Mouse (Mus musculus) megakaryocyte, embryonic 14.5 days (primary cell): ENCODE results near the gene Upp2. TPM values are rescaled to one million over a fixed set of nuclear protein-coding genes. Genes with fewer than 3 reads are reported as not detected.

Experiments used
- H3K27me3 ChIP-seq: replicated peaks from 2 replicates; pipeline ENCODE3; 2012; ENCODE audit warnings: inconsistent platforms
- H3K36me3 ChIP-seq: replicated peaks from 2 replicates; pipeline ENCODE3; 2012; ENCODE audit warnings: low read length, inconsistent platforms, mixed read lengths
- H3K4me1 ChIP-seq: 2 replicates; pipeline ENCODE4 v1.6.1; 2012; ENCODE audit warnings: inconsistent platforms
- H3K4me3 ChIP-seq: replicated peaks from 2 replicates; pipeline ENCODE3; 2012; ENCODE audit warnings: moderate library complexity, mild to moderate bottlenecking, inconsistent platforms
- H3K9me3 ChIP-seq: 2 replicates; pipeline ENCODE4 v1.6.1; 2012; ENCODE audit warnings: inconsistent platforms
- FLI1 ChIP-seq: IDR thresholded peaks from 2 replicates; pipeline ENCODE4 v1.6.1; 2012; ENCODE audit warnings: low read length, inconsistent platforms, mixed read lengths
- GATA1 ChIP-seq: IDR thresholded peaks from 3 replicates; pipeline ENCODE4 v1.6.1; 2012; ENCODE audit warnings: mixed read lengths, low read length, inconsistent platforms, borderline replicate concordance
- polyA plus RNA-seq: library from polyadenylated mRNA; stranded (reverse); fragments of >175 nt; gene quantifications from 2 replicates; pipeline ENCODE4 v1.2.3, GENCODE M21; 2012; ENCODE audit warnings: low replicate concordance; ENCODE audit not compliant: insufficient read depth

Gene Upp2
- polyA plus RNA-seq, 1 experiment, result not detected

- Histone ChIP-seq H3K4me3 (no peak overlapping the region), H3K36me3 (no peaks in the 10 kb centered on the region), H3K4me1 (no peaks in the 10 kb centered on the region), H3K27me3 (no peaks in the 10 kb centered on the region), H3K9me3 (peaks cover 10% of the 10 kb centered on the region; the same call in 1 of the 2 replicates)
- TF ChIP-seq GATA1 (no peak), FLI1 (no peak)
Observed at GRCm38 (mm10) chr2:58699931-58700330, 132.8 kb downstream of the Upp2 start.

GRCm38 (mm10) chr2:58700354-58700753, 133.3 kb downstream of the Upp2 start:
- Histone ChIP-seq H3K9me3 (peaks cover 10% of the 10 kb centered on the region; the same call in 1 of the 2 replicates), H3K4me1 (no peaks in the 10 kb centered on the region), H3K36me3 (no peaks in the 10 kb centered on the region), H3K27me3 (no peaks in the 10 kb centered on the region), H3K4me3 (no peak overlapping the region)
- no peak for TF ChIP-seq GATA1
- TF ChIP-seq FLI1, result no peak

DNA sequence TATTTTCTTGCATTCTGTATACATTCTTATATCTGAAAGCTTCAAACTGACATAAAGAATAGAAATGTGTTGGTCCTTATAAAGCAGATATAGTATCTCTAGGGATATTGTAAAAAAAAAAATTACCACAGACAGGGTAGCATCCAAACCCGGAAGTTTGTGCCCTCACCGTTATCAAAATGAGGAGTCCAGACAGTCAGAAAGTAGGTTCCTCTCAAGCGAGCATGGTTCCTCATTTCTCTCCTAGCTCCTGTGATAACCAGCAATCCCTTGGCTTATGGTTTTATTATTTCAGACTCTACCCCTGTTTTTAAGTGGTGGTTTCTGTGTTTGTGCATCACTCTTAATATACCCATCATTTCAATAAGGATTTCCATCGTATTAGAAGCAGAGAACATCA, 134.5 kb downstream of the Upp2 start:
- Histone ChIP-seq H3K4me1 (no peaks in the 10 kb centered on the region), H3K9me3 (peaks cover 10% of the 10 kb centered on the region; the same call in 1 of the 2 replicates), H3K27me3 (no peaks in the 10 kb centered on the region), H3K4me3 (no peak overlapping the region), H3K36me3 (no peaks in the 10 kb centered on the region)
- no peak for TF ChIP-seq FLI1
- TF ChIP-seq GATA1, result no peak

DNA sequence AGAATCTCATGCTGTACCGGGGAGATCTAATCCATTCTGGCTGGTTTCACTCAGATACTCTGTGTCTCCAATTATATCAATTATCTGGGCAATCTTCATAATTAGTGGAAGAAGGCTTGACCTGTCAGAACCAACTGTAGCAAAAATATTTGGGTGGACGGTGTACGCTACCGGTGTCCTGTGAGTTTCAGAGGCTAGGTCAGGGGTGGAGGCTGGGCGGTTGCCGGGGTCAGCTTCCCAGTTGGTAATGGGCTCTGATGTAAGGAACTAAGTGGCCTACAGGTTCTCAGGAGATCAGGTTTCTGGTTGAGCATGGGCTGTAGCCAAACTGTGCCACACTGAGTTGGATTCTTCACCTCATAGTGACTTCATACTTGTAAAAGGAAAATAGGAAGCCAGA, 136.1 kb downstream of the Upp2 start:
- TF ChIP-seq FLI1 (no peak), GATA1 (no peak)
- Histone ChIP-seq H3K9me3 (no peaks in the 10 kb centered on the region), H3K4me3 (no peak overlapping the region), H3K4me1 (no peaks in the 10 kb centered on the region), H3K27me3 (no peaks in the 10 kb centered on the region), H3K36me3 (no peaks in the 10 kb centered on the region)

- Histone ChIP-seq H3K4me3 (no peak overlapping the region), H3K9me3 (0 out of 2 replicates have a peak, but pooled peaks cover 2% of the 10 kb centered on the region), H3K4me1 (no peaks in the 10 kb centered on the region), H3K27me3 (no peaks in the 10 kb centered on the region), H3K36me3 (no peaks in the 10 kb centered on the region)
- no peak for TF ChIP-seq GATA1
- TF ChIP-seq FLI1, result no peak
Observed at GRCm38 (mm10) chr2:58703646-58704045, 136.5 kb downstream of the Upp2 start.

DNA sequence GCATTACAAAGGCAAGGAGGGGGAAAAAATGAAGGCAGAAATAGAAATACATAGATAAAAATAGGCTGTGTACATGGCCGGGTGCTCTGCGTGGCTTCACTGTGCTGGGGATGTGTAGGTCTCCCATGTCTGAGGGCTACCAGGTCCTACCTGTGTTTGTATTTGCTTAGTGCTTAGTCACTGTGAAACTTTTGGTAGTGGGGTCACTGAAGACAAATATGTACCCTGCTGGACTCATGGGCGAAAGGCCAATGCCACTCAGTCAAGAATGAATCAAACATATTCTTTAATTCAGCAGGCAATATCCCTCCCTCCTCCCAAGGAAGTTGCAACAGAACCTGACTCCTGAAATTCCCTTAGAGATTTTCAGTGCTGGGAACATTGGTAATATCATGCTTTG, 137.5 kb downstream of the Upp2 start:
- TF ChIP-seq GATA1 (no peak), FLI1 (no peak)
- 0 out of 2 replicates have a peak, but pooled peaks cover 5% of the 10 kb centered on the region for H3K9me3 ChIP-seq
- no peak overlapping the region for H3K4me3 ChIP-seq
- no peaks in the 10 kb centered on the region for H3K27me3 ChIP-seq
- no peaks in the 10 kb centered on the region for H3K4me1 ChIP-seq
- H3K36me3 ChIP-seq, result no peaks in the 10 kb centered on the region

DNA sequence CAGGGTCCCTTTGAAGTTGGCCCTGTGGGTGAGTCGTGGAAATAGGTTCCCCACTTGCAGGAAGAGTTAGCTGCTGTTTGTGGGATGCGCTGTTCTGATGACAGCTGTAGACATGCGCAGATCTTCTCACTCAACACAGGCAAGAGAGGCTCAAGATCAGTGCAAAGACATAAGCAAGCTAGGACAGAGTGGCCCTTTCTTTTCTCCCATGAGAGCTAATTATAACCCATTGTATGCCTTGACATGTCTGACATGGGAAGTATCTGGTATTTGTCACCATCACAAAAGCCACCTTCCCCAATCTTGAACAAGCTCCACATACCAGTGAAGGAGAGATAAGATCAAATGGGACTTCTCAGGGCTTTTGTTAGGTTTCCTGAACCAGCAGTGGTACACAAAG, 140.6 kb downstream of the Upp2 start:
- no peaks in the 10 kb centered on the region for H3K36me3 ChIP-seq
- no peaks in the 10 kb centered on the region for H3K4me1 ChIP-seq
- H3K27me3 ChIP-seq, result no peaks in the 10 kb centered on the region
- TF ChIP-seq GATA1, result no peak
- TF ChIP-seq FLI1, result no peak
- 0 out of 2 replicates have a peak, but pooled peaks cover 8% of the 10 kb centered on the region for H3K9me3 ChIP-seq
- H3K4me3 ChIP-seq, result no peak overlapping the region

DNA sequence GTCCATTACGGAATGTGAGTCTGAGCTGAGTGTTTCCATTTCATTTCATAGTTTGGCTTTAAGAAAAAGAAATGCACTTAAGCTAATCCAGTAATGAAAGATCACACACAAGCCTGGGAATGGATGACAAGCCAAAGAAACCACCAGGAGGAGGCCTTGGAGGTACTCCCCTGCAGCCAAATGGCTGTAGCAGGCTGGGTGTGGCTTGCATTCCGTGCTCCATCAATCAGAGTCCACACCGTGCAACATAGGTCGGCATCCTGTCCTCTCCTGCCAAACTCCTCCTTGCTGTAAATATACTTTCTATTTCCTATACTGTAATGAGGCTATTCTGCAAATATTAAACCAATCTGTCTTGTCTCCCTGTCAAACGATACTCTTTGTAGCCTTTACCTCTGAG, 143.1 kb downstream of the Upp2 start:
- H3K27me3 ChIP-seq, result no peaks in the 10 kb centered on the region
- 0 out of 2 replicates have a peak, but pooled peaks cover 16% of the 10 kb centered on the region for H3K9me3 ChIP-seq
- no peaks in the 10 kb centered on the region for H3K4me1 ChIP-seq
- H3K36me3 ChIP-seq, result no peaks in the 10 kb centered on the region
- no peak overlapping the region for H3K4me3 ChIP-seq
- TF ChIP-seq GATA1, result no peak
- no peak for TF ChIP-seq FLI1

GRCm38 (mm10) chr2:58711049-58711448, 144.0 kb downstream of the Upp2 start:
- TF ChIP-seq FLI1 (no peak), GATA1 (no peak)
- no peaks in the 10 kb centered on the region for H3K4me1 ChIP-seq
- no peak overlapping the region for H3K4me3 ChIP-seq
- no peaks in the 10 kb centered on the region for H3K36me3 ChIP-seq
- no peaks in the 10 kb centered on the region for H3K27me3 ChIP-seq
- H3K9me3 ChIP-seq, result 0 out of 2 replicates have a peak, but pooled peaks cover 16% of the 10 kb centered on the region

- Histone ChIP-seq H3K4me1 (no peaks in the 10 kb centered on the region), H3K27me3 (no peaks in the 10 kb centered on the region)
Observed at GRCm38 (mm10) chr2:58711491-58711890, 144.4 kb downstream of the Upp2 start.

DNA sequence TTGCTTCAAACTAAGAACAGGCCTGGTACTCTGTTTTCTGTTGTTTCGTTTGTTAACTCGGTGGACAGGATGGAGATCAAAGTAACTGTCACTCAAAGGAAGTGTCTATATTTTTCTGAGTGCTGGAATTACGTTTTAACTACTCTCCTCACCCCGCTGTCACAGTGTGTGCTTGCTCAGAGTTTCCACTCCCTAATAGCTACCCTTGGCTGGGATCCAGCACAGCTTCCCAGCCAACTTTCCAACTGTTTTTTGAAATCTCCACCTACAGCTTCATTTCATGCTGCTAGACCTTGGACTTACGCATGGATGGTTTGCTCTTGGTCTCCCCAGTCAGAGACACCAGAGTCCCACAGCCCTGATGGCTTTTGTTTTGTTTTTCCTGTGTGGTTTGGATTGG, 144.8 kb downstream of the Upp2 start:
- no peak overlapping the region for H3K4me3 ChIP-seq
- TF ChIP-seq GATA1, result no peak
- TF ChIP-seq FLI1, result no peak
- no peaks in the 10 kb centered on the region for H3K36me3 ChIP-seq
- H3K4me1 ChIP-seq, result no peaks in the 10 kb centered on the region
- H3K9me3 ChIP-seq, result 0 out of 2 replicates have a peak, but pooled peaks cover 16% of the 10 kb centered on the region
- H3K27me3 ChIP-seq, result no peaks in the 10 kb centered on the region

More at GRCm38 (mm10) chr2:58711491-58711890, 144.4 kb downstream of the Upp2 start:
- no peak overlapping the region for H3K4me3 ChIP-seq
- TF ChIP-seq FLI1, result no peak
- TF ChIP-seq GATA1, result no peak
- H3K9me3 ChIP-seq, result 0 out of 2 replicates have a peak, but pooled peaks cover 16% of the 10 kb centered on the region
- no peaks in the 10 kb centered on the region for H3K36me3 ChIP-seq
